Mouse (Mus musculus): ENCODE results near the gene Cdon. TPM values are rescaled to one million over a fixed set of nuclear protein-coding genes. Genes with fewer than 3 reads are reported as not detected.

Gene Cdon
- polyA plus RNA-seq, 1 experiment from 2014 or later: 1.9 TPM

GRCm38 (mm10) chr9:35443618-35444511 is 22.9 kb downstream of the Cdon start:
- Histone ChIP-seq H3K9me3 (ENCODE audit: control insufficient read depth) (no peaks in the 10 kb centered on the region), H3K27me3 (replicated peaks; ENCODE audit: control insufficient read depth, insufficient read depth, low read length) (no peaks in the 10 kb centered on the region), H3K4me3 (ENCODE audit: low read depth, low read length) (no peak overlapping the region), H3K9ac (ENCODE audit: low read depth, low read length) (no peak overlapping the region), H3K4me2 (replicated peaks; ENCODE audit: low read depth) (no peak overlapping the region), H3K36me3 (ENCODE audit: control insufficient read depth, insufficient read depth) (no peaks in the 10 kb centered on the region), H3K4me1 (replicated peaks; ENCODE audit: control insufficient read depth, insufficient read depth, low read length) (no peaks in the 10 kb centered on the region; the same call in 1 of the 2 replicates), H3K27ac (ENCODE audit: low read depth, low read length) (no peak overlapping the region)
- TF ChIP-seq CTCF (IDR thresholded peaks at IDR 0.05; ENCODE audit: low read depth): no peak
- WGBS: 77% methylated on average over 13 of the region's 13 CpGs
- no peak for ATAC-seq

DNA sequence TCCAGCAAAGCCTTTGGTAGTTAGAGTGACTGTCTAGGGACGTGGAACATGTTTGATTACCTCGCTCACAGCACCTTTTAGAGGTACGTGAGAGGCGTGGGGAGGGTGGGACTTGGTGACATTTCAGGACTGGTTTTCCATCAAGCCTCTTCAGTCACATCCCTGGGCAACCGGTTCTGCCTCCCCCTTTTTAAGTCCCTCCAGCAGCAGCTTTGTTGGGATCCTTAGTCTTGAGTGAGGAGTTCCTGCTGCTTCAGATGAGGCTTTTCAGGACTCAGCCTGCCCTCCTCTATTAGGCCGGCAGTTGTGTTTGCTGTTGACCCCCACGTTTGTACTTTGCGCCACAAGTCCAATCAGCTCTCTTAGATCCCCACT is 23.6 kb downstream of the Cdon start:
- 67% methylated on average over 8 of the region's 8 CpGs for WGBS
- Histone ChIP-seq H3K9me3 (ENCODE audit: control insufficient read depth) (no peaks in the 10 kb centered on the region), H3K27me3 (replicated peaks; ENCODE audit: control insufficient read depth, insufficient read depth, low read length) (no peaks in the 10 kb centered on the region), H3K9ac (ENCODE audit: low read depth, low read length) (no peak overlapping the region), H3K27ac (ENCODE audit: low read depth, low read length) (no peak overlapping the region), H3K36me3 (ENCODE audit: control insufficient read depth, insufficient read depth) (no peaks in the 10 kb centered on the region), H3K4me1 (replicated peaks; ENCODE audit: control insufficient read depth, insufficient read depth, low read length) (no peaks in the 10 kb centered on the region; the same call in 1 of the 2 replicates), H3K4me3 (ENCODE audit: low read depth, low read length) (no peak overlapping the region), H3K4me2 (replicated peaks; ENCODE audit: low read depth) (no peak overlapping the region)
- TF ChIP-seq CTCF (IDR thresholded peaks at IDR 0.05; ENCODE audit: low read depth): no peak
- ATAC-seq: no peak

DNA sequence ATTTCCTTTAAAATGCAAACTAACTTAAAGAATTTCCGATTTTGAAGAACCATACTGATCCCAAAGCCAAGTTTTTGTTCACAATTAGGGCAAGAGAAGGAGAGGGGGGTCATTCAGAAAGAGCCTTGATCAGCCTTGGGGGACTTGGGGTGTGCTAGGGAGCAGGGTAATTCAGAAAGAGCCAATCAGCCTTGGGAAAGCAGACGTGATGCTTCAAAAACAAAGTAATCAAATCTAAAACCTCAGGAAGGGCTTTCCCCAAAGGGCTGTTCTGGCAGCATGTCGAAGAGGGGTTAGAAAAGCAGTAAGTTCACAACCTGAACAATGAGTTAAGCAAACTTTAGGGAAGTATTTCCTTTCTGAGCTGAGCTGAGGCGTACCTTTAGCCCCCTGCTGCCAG is 26.0 kb downstream of the Cdon start:
- Histone ChIP-seq H3K4me3 (ENCODE audit: low read depth, low read length) (no peak overlapping the region), H3K4me2 (replicated peaks; ENCODE audit: low read depth) (no peak overlapping the region), H3K27me3 (replicated peaks; ENCODE audit: control insufficient read depth, insufficient read depth, low read length) (no peaks in the 10 kb centered on the region), H3K9me3 (ENCODE audit: control insufficient read depth) (no peaks in the 10 kb centered on the region), H3K36me3 (ENCODE audit: control insufficient read depth, insufficient read depth) (no peaks in the 10 kb centered on the region), H3K27ac (ENCODE audit: low read depth, low read length) (no peak overlapping the region), H3K9ac (ENCODE audit: low read depth, low read length) (no peak overlapping the region), H3K4me1 (replicated peaks; ENCODE audit: control insufficient read depth, insufficient read depth, low read length) (no peaks in the 10 kb centered on the region; the same call in 1 of the 2 replicates)
- TF ChIP-seq CTCF (IDR thresholded peaks at IDR 0.05; ENCODE audit: low read depth): no peak
- WGBS: 76% methylated on average over 4 of the region's 4 CpGs
- no peak for ATAC-seq

GRCm38 (mm10) chr9:35453311-35453710 is 32.4 kb downstream of the Cdon start:
- TF ChIP-seq CTCF (IDR thresholded peaks at IDR 0.05; ENCODE audit: low read depth): no peak
- no peaks in the 10 kb centered on the region for H3K27me3 ChIP-seq (replicated peaks; ENCODE audit: control insufficient read depth, insufficient read depth, low read length)
- H3K36me3 ChIP-seq (ENCODE audit: control insufficient read depth, insufficient read depth): peaks cover 32% of the 10 kb centered on the region
- H3K27ac ChIP-seq (ENCODE audit: low read depth, low read length): no peak overlapping the region
- H3K4me3 ChIP-seq (ENCODE audit: low read depth, low read length): no peak overlapping the region
- no peaks in the 10 kb centered on the region for H3K4me1 ChIP-seq (replicated peaks; ENCODE audit: control insufficient read depth, insufficient read depth, low read length)
- H3K9me3 ChIP-seq (ENCODE audit: control insufficient read depth): no peaks in the 10 kb centered on the region
- H3K9ac ChIP-seq (ENCODE audit: low read depth, low read length): no peak overlapping the region
- no peak overlapping the region for H3K4me2 ChIP-seq (replicated peaks; ENCODE audit: low read depth)
- ATAC-seq: no peak
- 58% methylated on average over 6 of the region's 6 CpGs for WGBS

DNA sequence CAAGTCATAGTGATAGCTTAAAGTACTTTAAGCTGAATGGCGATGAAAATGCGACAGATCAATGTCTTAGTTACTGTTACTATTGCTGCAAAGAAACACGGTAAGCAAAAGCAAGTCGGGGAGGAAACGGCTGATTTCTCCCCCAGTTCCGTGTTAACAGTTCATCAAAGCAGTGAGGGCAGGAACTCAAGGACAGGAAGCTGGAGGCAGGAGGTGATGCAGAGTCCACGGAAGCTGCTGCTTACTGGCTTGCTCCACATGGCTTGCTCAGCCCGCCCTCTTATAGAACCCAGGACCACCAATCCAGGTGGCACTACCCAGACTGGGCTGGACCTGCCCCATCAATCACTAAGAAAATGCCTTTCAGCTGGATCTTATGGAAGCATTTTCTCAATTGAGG is 38.7 kb downstream of the Cdon start:
- H3K9ac ChIP-seq (ENCODE audit: low read depth, low read length): no peak overlapping the region
- 79% methylated on average over 8 of the region's 8 CpGs for WGBS
- TF ChIP-seq CTCF (IDR thresholded peaks at IDR 0.05; ENCODE audit: low read depth): no peak
- H3K36me3 ChIP-seq (ENCODE audit: control insufficient read depth, insufficient read depth): peaks cover 27% of the 10 kb centered on the region
- no peak for ATAC-seq
- H3K4me3 ChIP-seq (ENCODE audit: low read depth, low read length): no peak overlapping the region
- H3K4me2 ChIP-seq (replicated peaks; ENCODE audit: low read depth): no peak overlapping the region
- H3K4me1 ChIP-seq (replicated peaks; ENCODE audit: control insufficient read depth, insufficient read depth, low read length): no peaks in the 10 kb centered on the region
- no peaks in the 10 kb centered on the region for H3K27me3 ChIP-seq (replicated peaks; ENCODE audit: control insufficient read depth, insufficient read depth, low read length)
- H3K27ac ChIP-seq (ENCODE audit: low read depth, low read length): no peak overlapping the region
- H3K9me3 ChIP-seq (ENCODE audit: control insufficient read depth): no peaks in the 10 kb centered on the region

DNA sequence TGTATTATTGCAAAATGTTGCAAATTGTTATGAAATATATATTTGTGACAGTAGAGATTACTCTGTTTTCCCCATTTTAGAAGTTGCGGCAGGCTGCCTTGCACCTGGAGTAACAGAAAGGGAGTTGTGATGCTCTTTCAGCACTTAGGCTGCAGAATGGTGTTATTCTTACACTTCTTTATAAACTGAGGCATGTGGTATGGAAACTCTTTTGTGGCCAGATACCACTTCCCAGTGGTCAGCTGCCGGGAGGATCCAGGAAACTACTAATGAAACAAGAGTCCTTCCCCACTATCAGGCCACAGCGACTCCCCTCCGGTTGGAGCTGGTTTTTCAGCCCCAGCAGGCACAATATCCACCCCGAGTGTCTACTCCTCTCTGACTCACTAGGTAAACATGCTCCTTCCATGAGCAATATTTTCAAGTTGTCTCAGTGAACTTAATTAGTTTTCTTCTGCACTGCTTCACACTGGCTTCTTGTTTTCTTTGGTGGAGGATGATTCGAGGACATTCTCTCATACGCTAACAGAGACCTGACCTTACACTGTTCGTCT is 46.4 kb downstream of the Cdon start:
- Histone ChIP-seq H3K4me1 (replicated peaks; ENCODE audit: control insufficient read depth, insufficient read depth, low read length) (no peaks in the 10 kb centered on the region), H3K27me3 (replicated peaks; ENCODE audit: control insufficient read depth, insufficient read depth, low read length) (no peaks in the 10 kb centered on the region), H3K9ac (ENCODE audit: low read depth, low read length) (no peak overlapping the region), H3K9me3 (ENCODE audit: control insufficient read depth) (no peaks in the 10 kb centered on the region), H3K4me2 (replicated peaks; ENCODE audit: low read depth) (no peak overlapping the region), H3K4me3 (ENCODE audit: low read depth, low read length) (no peak overlapping the region), H3K36me3 (ENCODE audit: control insufficient read depth, insufficient read depth) (peaks cover 16% of the 10 kb centered on the region; the same call in 1 of the 2 replicates), H3K27ac (ENCODE audit: low read depth, low read length) (no peak overlapping the region)
- WGBS: 36% methylated on average over 8 of the region's 8 CpGs
- peak; percentile 69; the same call in 1 of the 2 replicates for ATAC-seq
- no peak for TF ChIP-seq CTCF (IDR thresholded peaks at IDR 0.05; ENCODE audit: low read depth)
